Mouse (Mus musculus) heart, embryonic 13.5 days (tissue): Measurements from ENCODE around the gene Rapgef6. TPM values are rescaled to one million over a fixed set of nuclear protein-coding genes. Genes with fewer than 3 reads are reported as not detected.
A peak's percentile ranks its signal among the peaks of the same experiment; 100 is the strongest.

Experiments used
- ATAC-seq: fragments of 200-750 bp; cut with Nextera tagmentation; 2 replicates; pipeline ENCODE4 v1.8.0; 2017; ENCODE audit warnings: moderate TSS enrichment; ENCODE audit not compliant: insufficient number of reproducible peaks, low FRiP score, low TSS enrichment; ENCODE audit errors: extremely low read depth
- H3K27ac ChIP-seq: fragments of 300-500 bp; sonication (generic); replicated peaks from 2 replicates; pipeline ENCODE4 v1.5.1; 2015; ENCODE audit warnings: moderate library complexity, mild to moderate bottlenecking, inconsistent platforms
- H3K27me3 ChIP-seq: fragments of 300-500 bp; sonication (generic); replicated peaks from 2 replicates; pipeline ENCODE4 v1.6.1; 2015; ENCODE audit warnings: mild to moderate bottlenecking, inconsistent platforms
- H3K36me3 ChIP-seq: fragments of 300-500 bp; sonication (generic); 2 replicates; pipeline ENCODE4 v1.6.1; 2015; ENCODE audit warnings: mild to moderate bottlenecking, inconsistent platforms
- H3K4me1 ChIP-seq: fragments of 300-500 bp; sonication (generic); 2 replicates; pipeline ENCODE4 v1.6.1; 2015; ENCODE audit warnings: inconsistent platforms
- H3K4me2 ChIP-seq: fragments of 300-500 bp; sonication (generic); 2 replicates; pipeline ENCODE4 v1.6.1; 2015; ENCODE audit warnings: inconsistent platforms, mild to moderate bottlenecking, moderate library complexity
- H3K4me3 ChIP-seq: fragments of 300-500 bp; sonication (generic); 2 replicates; pipeline ENCODE4 v1.5.1; 2015; ENCODE audit warnings: moderate library complexity, mild to moderate bottlenecking, inconsistent platforms
- H3K9ac ChIP-seq: fragments of 300-500 bp; sonication (generic); 2 replicates; pipeline ENCODE4 v1.6.1; 2015; ENCODE audit warnings: inconsistent platforms, mild to moderate bottlenecking, moderate library complexity
- H3K9me3 ChIP-seq: fragments of 300-500 bp; sonication (generic); 2 replicates; pipeline ENCODE4 v1.6.1; 2016; ENCODE audit warnings: inconsistent platforms
- WGBS: fragments of 180-500 bp; shearing (Covaris S2); methylation state at CpG from one replicate; pipeline ENCODE4 v1.1.7; 2015; ENCODE audit warnings: mixed read lengths; 5-methylcytosine and 5-hydroxymethylcytosine counted together
- polyA plus RNA-seq: library from polyadenylated mRNA; unstranded; fragments of >200 nt; fragmentation: Nextera tagmentation; extraction: Ambion mirVana; gene quantifications from 2 replicates; pipeline ENCODE4 v1.2.1, GENCODE M21; 2015

Gene Rapgef6
- polyA plus RNA-seq, 1 experiment from 2014 or later = 24.0 TPM

DNA sequence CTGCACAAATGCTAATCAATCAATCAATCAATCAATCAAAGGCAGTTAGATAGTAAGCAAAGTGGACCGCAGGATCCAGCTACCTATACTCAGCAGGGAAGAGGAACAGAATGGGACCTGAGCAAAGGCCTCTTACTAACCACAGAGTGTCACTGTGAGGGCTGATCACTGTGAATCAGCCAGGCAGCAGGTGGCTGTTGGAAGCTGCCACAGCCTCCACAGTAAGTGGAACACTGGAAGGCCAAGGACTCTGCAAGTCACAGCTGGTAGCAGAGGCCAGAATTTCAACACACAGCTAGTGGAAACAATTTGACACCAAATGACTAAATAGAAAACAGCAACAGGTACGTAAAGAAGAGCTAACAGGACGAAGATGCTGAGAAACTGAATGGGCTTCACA is 196.0 kb downstream of the Rapgef6 start:
- no peak overlapping the region for H3K4me2 ChIP-seq
- H3K4me3 ChIP-seq = no peak overlapping the region
- no peak overlapping the region for H3K27ac ChIP-seq
- ATAC-seq = no peak
- WGBS = 89% methylated on average over 3 of the region's 3 CpGs
- H3K9me3 ChIP-seq = peaks cover 9% of the 10 kb centered on the region; the same call in 1 of the 2 replicates
- H3K36me3 ChIP-seq = peaks cover 84% of the 10 kb centered on the region
- no peak overlapping the region for H3K9ac ChIP-seq
- peaks cover 22% of the 10 kb centered on the region for H3K4me1 ChIP-seq
- no peaks in the 10 kb centered on the region for H3K27me3 ChIP-seq

DNA sequence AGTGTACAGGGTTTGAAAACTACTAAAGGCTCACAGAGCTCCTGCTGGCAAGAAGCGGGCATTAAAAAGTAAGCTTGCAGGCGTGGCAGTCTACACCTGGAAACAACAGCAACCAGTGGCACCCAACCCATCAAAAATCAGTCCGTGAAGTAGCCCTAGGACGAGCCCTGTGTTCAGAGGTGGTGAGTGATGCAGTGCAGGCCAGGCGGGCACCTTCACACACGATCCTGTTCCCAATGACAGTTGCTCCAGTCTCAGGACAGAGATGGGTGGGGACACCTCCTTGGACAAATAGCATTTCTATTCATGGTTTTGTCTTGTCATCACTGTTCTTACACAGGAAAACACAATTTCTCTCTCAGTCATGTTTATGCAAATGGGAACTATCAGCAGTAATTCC is 199.4 kb downstream of the Rapgef6 start:
- Histone ChIP-seq H3K4me2 (no peak overlapping the region), H3K36me3 (peaks cover 61% of the 10 kb centered on the region), H3K27me3 (no peaks in the 10 kb centered on the region), H3K9ac (no peak overlapping the region), H3K27ac (peak overlapping the region; percentile 34), H3K4me1 (peaks cover 50% of the 10 kb centered on the region), H3K9me3 (no peaks in the 10 kb centered on the region), H3K4me3 (no peak overlapping the region)
- WGBS = 39% methylated on average over 6 of the region's 6 CpGs
- ATAC-seq = no peak

- ATAC-seq = no peak; the same call in 1 of the 2 replicates
- H3K9ac ChIP-seq = peak overlapping the region; percentile 60; the same call in 1 of the 2 replicates
- 51% methylated on average over 4 of the region's 4 CpGs for WGBS
Observed at GRCm38 (mm10) chr11:54724353-54725034, 201.8 kb downstream of the Rapgef6 start.

GRCm38 (mm10) chr11:54726571-54727062 is 204.0 kb downstream of the Rapgef6 start:
- Histone ChIP-seq H3K27me3 (no peaks in the 10 kb centered on the region), H3K9me3 (no peaks in the 10 kb centered on the region), H3K4me3 (no peak overlapping the region), H3K9ac (no peak overlapping the region), H3K36me3 (peaks cover 37% of the 10 kb centered on the region), H3K4me1 (peaks cover 59% of the 10 kb centered on the region), H3K4me2 (no peak overlapping the region), H3K27ac (peak overlapping the region; percentile 75)
- 60% methylated on average over 3 of the region's 3 CpGs for WGBS
- ATAC-seq = no peak

More at GRCm38 (mm10) chr11:54724353-54725034, 201.8 kb downstream of the Rapgef6 start:
- Histone ChIP-seq H3K4me1 (peaks cover 64% of the 10 kb centered on the region), H3K36me3 (peaks cover 47% of the 10 kb centered on the region), H3K27me3 (no peaks in the 10 kb centered on the region), H3K4me2 (peak overlapping the region; percentile 4; the same call in 1 of the 2 replicates), H3K27ac (peak overlapping the region; percentile 77), H3K9me3 (no peaks in the 10 kb centered on the region), H3K4me3 (no peak overlapping the region)

GRCm38 (mm10) chr11:54727327-54727901 is 204.8 kb downstream of the Rapgef6 start:
- WGBS = 28% methylated on average over 5 of the region's 5 CpGs
- Histone ChIP-seq H3K27ac (peak overlapping the region; percentile 75), H3K4me2 (no peak overlapping the region), H3K9ac (peak overlapping the region; percentile 33; the same call in 1 of the 2 replicates), H3K36me3 (peaks cover 37% of the 10 kb centered on the region), H3K9me3 (no peaks in the 10 kb centered on the region), H3K4me3 (no peak overlapping the region), H3K4me1 (peaks cover 51% of the 10 kb centered on the region), H3K27me3 (no peaks in the 10 kb centered on the region)
- ATAC-seq = no peak

- Histone ChIP-seq H3K4me1 (peaks cover 48% of the 10 kb centered on the region), H3K9me3 (no peaks in the 10 kb centered on the region), H3K4me2 (no peak overlapping the region), H3K27me3 (no peaks in the 10 kb centered on the region), H3K27ac (no peak overlapping the region), H3K9ac (no peak overlapping the region), H3K36me3 (peaks cover 33% of the 10 kb centered on the region), H3K4me3 (no peak overlapping the region)
- no peak for ATAC-seq
- 84% methylated on average over 2 of the region's 2 CpGs for WGBS
Observed at GRCm38 (mm10) chr11:54728371-54728770, 205.7 kb downstream of the Rapgef6 start.

DNA sequence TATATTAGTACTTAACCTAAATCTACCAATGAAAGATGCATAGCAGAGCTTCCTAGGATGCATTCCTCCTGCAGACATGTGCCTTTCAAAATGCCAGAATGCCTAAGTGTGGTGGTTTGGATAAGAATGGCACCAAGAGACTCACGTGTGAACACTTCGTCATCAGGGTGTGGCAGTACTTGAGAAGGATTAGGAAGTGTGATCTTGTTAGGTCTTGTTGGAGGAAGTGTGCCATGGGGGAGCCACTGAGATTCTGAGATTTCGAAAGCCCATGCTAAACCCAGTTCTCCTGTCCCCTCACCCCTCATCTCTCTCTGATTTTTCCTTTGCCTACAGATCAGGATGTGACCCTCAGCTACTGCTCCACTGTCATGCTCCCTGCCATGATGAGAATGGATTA is 206.7 kb downstream of the Rapgef6 start:
- H3K9ac ChIP-seq = no peak overlapping the region
- peaks cover 33% of the 10 kb centered on the region for H3K36me3 ChIP-seq
- ATAC-seq = no peak
- H3K27me3 ChIP-seq = no peaks in the 10 kb centered on the region
- peaks cover 46% of the 10 kb centered on the region for H3K4me1 ChIP-seq
- H3K27ac ChIP-seq = no peak overlapping the region
- H3K4me3 ChIP-seq = no peak overlapping the region
- no peak overlapping the region for H3K4me2 ChIP-seq
- no peaks in the 10 kb centered on the region for H3K9me3 ChIP-seq
- 66% methylated on average over 3 of the region's 3 CpGs for WGBS

DNA sequence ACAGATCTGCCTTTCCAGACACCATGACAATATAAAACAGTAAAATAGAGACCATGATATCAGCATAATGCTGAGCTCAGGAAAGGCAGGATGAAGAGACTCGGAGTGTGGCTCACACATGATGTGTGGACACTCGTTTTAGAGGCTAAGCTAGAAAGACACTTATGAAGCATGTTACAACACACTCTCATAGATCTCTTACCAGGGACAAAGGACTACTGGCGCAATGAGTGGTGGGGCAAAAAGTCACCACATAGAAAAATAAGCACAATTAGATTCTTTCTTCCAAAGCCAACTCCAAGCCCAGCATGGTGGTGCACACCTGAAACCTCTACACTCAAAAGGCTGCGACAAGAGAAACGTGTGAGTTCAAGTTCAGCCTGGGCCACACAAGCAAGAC is 208.3 kb downstream of the Rapgef6 start:
- no peak overlapping the region for H3K27ac ChIP-seq
- no peaks in the 10 kb centered on the region for H3K27me3 ChIP-seq
- no peak overlapping the region for H3K9ac ChIP-seq
- 85% methylated on average over 5 of the region's 5 CpGs for WGBS
- ATAC-seq = no peak
- peaks cover 36% of the 10 kb centered on the region for H3K36me3 ChIP-seq
- H3K4me2 ChIP-seq = no peak overlapping the region
- peaks cover 36% of the 10 kb centered on the region for H3K4me1 ChIP-seq
- no peak overlapping the region for H3K4me3 ChIP-seq
- H3K9me3 ChIP-seq = no peaks in the 10 kb centered on the region

- Histone ChIP-seq H3K4me1 (peaks cover 34% of the 10 kb centered on the region), H3K4me2 (no peak overlapping the region)
- ATAC-seq = no peak
Observed at GRCm38 (mm10) chr11:54731367-54731766, 208.7 kb downstream of the Rapgef6 start.

GRCm38 (mm10) chr11:54733546-54733945 is 210.9 kb downstream of the Rapgef6 start:
- no peak overlapping the region for H3K4me2 ChIP-seq
- WGBS = 63% methylated on average over 7 of the region's 7 CpGs

More at GRCm38 (mm10) chr11:54731367-54731766, 208.7 kb downstream of the Rapgef6 start:
- 84% methylated on average over 7 of the region's 7 CpGs for WGBS
- Histone ChIP-seq H3K9me3 (no peaks in the 10 kb centered on the region), H3K36me3 (peaks cover 32% of the 10 kb centered on the region), H3K9ac (no peak overlapping the region), H3K27ac (no peak overlapping the region), H3K4me3 (no peak overlapping the region), H3K27me3 (no peaks in the 10 kb centered on the region)

DNA sequence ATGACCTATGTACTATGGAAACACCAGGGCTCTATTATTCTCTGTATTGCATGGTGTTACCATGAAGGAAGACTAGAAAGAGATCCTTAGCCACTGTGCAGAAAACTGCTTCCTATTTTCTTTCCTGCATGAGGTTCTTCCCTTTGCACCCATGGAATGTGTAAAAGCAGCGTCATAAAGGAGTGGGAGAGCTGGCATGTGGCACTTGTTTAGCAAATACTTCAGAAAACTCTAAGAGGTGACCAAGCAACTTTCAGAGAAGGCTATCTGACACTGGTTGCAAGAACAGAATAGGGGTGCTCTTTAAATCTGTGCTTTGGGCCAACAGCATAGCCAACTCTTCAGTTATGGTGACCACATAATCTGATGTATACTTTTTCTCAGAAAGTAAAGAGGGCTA is 212.5 kb downstream of the Rapgef6 start:
- no peak overlapping the region for H3K9ac ChIP-seq
- H3K9me3 ChIP-seq = no peaks in the 10 kb centered on the region
- H3K36me3 ChIP-seq = peaks cover 44% of the 10 kb centered on the region
- no peak overlapping the region for H3K4me2 ChIP-seq
- no peak overlapping the region for H3K4me3 ChIP-seq
- no peak for ATAC-seq
- no peak overlapping the region for H3K27ac ChIP-seq
- WGBS = 68% methylated on average over 1 of the region's 1 CpGs
- peaks cover 18% of the 10 kb centered on the region for H3K4me1 ChIP-seq
- no peaks in the 10 kb centered on the region for H3K27me3 ChIP-seq

More at GRCm38 (mm10) chr11:54733546-54733945, 210.9 kb downstream of the Rapgef6 start:
- H3K9ac ChIP-seq = no peak overlapping the region
- no peaks in the 10 kb centered on the region for H3K27me3 ChIP-seq
- peaks cover 39% of the 10 kb centered on the region for H3K36me3 ChIP-seq
- H3K4me1 ChIP-seq = peaks cover 18% of the 10 kb centered on the region
- no peak for ATAC-seq
- H3K4me3 ChIP-seq = no peak overlapping the region
- no peak overlapping the region for H3K27ac ChIP-seq
- no peaks in the 10 kb centered on the region for H3K9me3 ChIP-seq
